In the genomic region with DNA sequence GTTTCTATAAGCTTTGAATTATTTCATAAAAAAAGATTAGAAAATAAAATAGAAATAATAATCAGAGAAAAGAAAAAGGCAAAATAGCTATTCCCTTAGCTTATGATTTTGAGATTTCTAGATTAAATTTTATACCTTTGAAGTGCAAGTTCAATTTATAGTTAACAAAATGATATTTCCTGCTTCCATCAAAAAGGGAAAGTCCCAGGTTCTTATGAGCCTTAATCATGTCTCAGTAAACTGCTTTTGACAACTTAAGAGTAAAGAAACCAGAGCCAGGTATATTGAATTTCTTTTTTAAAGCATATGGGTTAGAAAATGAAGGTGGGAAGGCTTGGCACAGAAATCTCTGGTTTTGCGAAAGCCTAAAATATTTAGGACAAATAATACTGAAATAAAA, we compare ENCODE assay signal across 25 mouse cellular contexts.
DNase-seq lines count a peak whose midpoint lies in the region; ATAC-seq lines count a peak whose summit lies in the region.
"Had no signal": no experiment of that assay in that cellular context is flagged by ENCODE, and none has a peak within 500 bp of the region (broad histone marks: within the 10 kb centered on the region; RNA-seq: fewer than 3 reads in every experiment).

No protein-coding gene starts in this region.

- ATAC-seq in embryonic facial prominence, embryonic 11.5 days (replicated peaks; ENCODE audit: insufficient number of reproducible peaks, low FRiP score, low TSS enrichment, low read depth), result no peak
- no peak for ATAC-seq in hindbrain, embryonic 13.5 days (ENCODE audit: low FRiP score)
- no peak for ATAC-seq in kidney, embryonic 14.5 days (ENCODE audit: low FRiP score, low TSS enrichment)
- ATAC-seq: forebrain, embryonic 15.5 days; forebrain, postnatal 0 days had no signal

- no peaks in the 10 kb centered on the region for H3K9me3 ChIP-seq in embryonic facial prominence, embryonic 11.5 days (replicated peaks; ENCODE audit: control insufficient read depth, low read length)
- no peaks in the 10 kb centered on the region for H3K9me3 ChIP-seq in embryonic facial prominence, embryonic 10.5 days
- no peaks in the 10 kb centered on the region for H3K9me3 ChIP-seq in midbrain, embryonic 10.5 days (replicated peaks)
- H3K9me3 ChIP-seq in hindbrain, embryonic 13.5 days, result no peaks in the 10 kb centered on the region
- no peaks in the 10 kb centered on the region for H3K9me3 ChIP-seq in kidney, embryonic 14.5 days (ENCODE audit: control insufficient read depth, low read length)
- H3K9me3 ChIP-seq: embryonic facial prominence, embryonic 13.5 days; forebrain, embryonic 10.5 days; forebrain, embryonic 12.5 days; forebrain, embryonic 15.5 days; G1E had no signal

- DNase-seq in embryonic facial prominence, embryonic 11.5 days (ENCODE audit: low spot score), result peak; percentile 42
- no peak for DNase-seq in embryonic facial prominence, embryonic 10.5 days (ENCODE audit: low spot score)
- peak; percentile 9 for DNase-seq in Muller cell, postnatal 12 days (ENCODE audit: inconsistent ontology term)
- peak; percentile 47 for DNase-seq in fibroblast of lung, adult 2 months (ENCODE audit: low read depth)
- no peak for DNase-seq in midbrain, embryonic 10.5 days (ENCODE audit: low spot score)
- DNase-seq: adrenal gland, adult 2 months; adrenal gland, postnatal 10 days; adrenal gland, postnatal 25 days; B cell, adult 2 months; cerebellum, adult 11 months; cerebellum, adult 18-20 months; cerebellum, adult 8-10 months; cerebellum, adult 9-11 months; cerebellum, postnatal 14 days; cerebellum, postnatal 36 days; embryo, embryonic 11 days; forebrain, postnatal 0 days had no signal

- no peaks in the 10 kb centered on the region for H3K27me3 ChIP-seq in embryonic facial prominence, embryonic 11.5 days (ENCODE audit: control insufficient read depth, insufficient read depth, low read length)
- H3K27me3 ChIP-seq in embryonic facial prominence, embryonic 10.5 days (replicated peaks; ENCODE audit: low read depth, poor library complexity, severe bottlenecking), result no peaks in the 10 kb centered on the region
- H3K27me3 ChIP-seq in midbrain, embryonic 10.5 days (ENCODE audit: low read depth, poor library complexity, severe bottlenecking), result no peaks in the 10 kb centered on the region
- H3K27me3 ChIP-seq in hindbrain, embryonic 13.5 days, result no peaks in the 10 kb centered on the region
- H3K27me3 ChIP-seq in kidney, embryonic 14.5 days (ENCODE audit: control insufficient read depth, insufficient read depth, low read length), result no peaks in the 10 kb centered on the region
- H3K27me3 ChIP-seq: CH12.LX; embryonic facial prominence, embryonic 13.5 days; forebrain, embryonic 12.5 days; forebrain, embryonic 15.5 days had no signal

- no peak overlapping the region for H3K27ac ChIP-seq in embryonic facial prominence, embryonic 11.5 days (replicated peaks; ENCODE audit: low read depth, low read length)
- no peak overlapping the region for H3K27ac ChIP-seq in embryonic facial prominence, embryonic 10.5 days (replicated peaks)
- no peak overlapping the region for H3K27ac ChIP-seq in midbrain, embryonic 10.5 days (replicated peaks)
- no peak overlapping the region for H3K27ac ChIP-seq in hindbrain, embryonic 13.5 days
- no peak overlapping the region for H3K27ac ChIP-seq in kidney, embryonic 14.5 days (ENCODE audit: low read depth, low read length)
- H3K27ac ChIP-seq: embryonic facial prominence, embryonic 13.5 days; forebrain, embryonic 10.5 days; forebrain, embryonic 12.5 days; forebrain, embryonic 15.5 days had no signal

- WGBS in embryonic facial prominence, embryonic 11.5 days, result 70% methylated on average over 1 of the region's 1 CpGs
- 82% methylated on average over 1 of the region's 1 CpGs for WGBS in embryonic facial prominence, embryonic 10.5 days
- 97% methylated on average over 1 of the region's 1 CpGs for WGBS in midbrain, embryonic 10.5 days
- WGBS in hindbrain, embryonic 13.5 days, result 96% methylated on average over 1 of the region's 1 CpGs
- 94% methylated on average over 1 of the region's 1 CpGs for WGBS in kidney, embryonic 14.5 days

- H3K4me2 ChIP-seq in embryonic facial prominence, embryonic 11.5 days (ENCODE audit: low read depth, low read length), result no peak overlapping the region
- no peak overlapping the region for H3K4me2 ChIP-seq in hindbrain, embryonic 13.5 days
- no peak overlapping the region for H3K4me2 ChIP-seq in kidney, embryonic 14.5 days (replicated peaks; ENCODE audit: low read depth, low read length)
- H3K4me2 ChIP-seq: embryonic facial prominence, embryonic 13.5 days; forebrain, embryonic 12.5 days; forebrain, embryonic 15.5 days had no signal

- no peak overlapping the region for H3K9ac ChIP-seq in embryonic facial prominence, embryonic 11.5 days (replicated peaks; ENCODE audit: low read length)
- no peak overlapping the region for H3K9ac ChIP-seq in hindbrain, embryonic 13.5 days
- H3K9ac ChIP-seq in kidney, embryonic 14.5 days (ENCODE audit: low read depth, low read length), result no peak overlapping the region
- H3K9ac ChIP-seq: embryonic facial prominence, embryonic 13.5 days; forebrain, embryonic 12.5 days; forebrain, embryonic 15.5 days; forebrain, postnatal 0 days had no signal

- H3K36me3 ChIP-seq in embryonic facial prominence, embryonic 11.5 days (replicated peaks; ENCODE audit: control insufficient read depth, insufficient read depth, low read depth, low read length), result no peaks in the 10 kb centered on the region
- no peaks in the 10 kb centered on the region for H3K36me3 ChIP-seq in embryonic facial prominence, embryonic 10.5 days (replicated peaks)
- H3K36me3 ChIP-seq in midbrain, embryonic 10.5 days, result no peaks in the 10 kb centered on the region
- H3K36me3 ChIP-seq in hindbrain, embryonic 13.5 days, result no peaks in the 10 kb centered on the region
- no peaks in the 10 kb centered on the region for H3K36me3 ChIP-seq in kidney, embryonic 14.5 days (ENCODE audit: control insufficient read depth, insufficient read depth, low read length)
- H3K36me3 ChIP-seq: embryonic facial prominence, embryonic 13.5 days; forebrain, embryonic 10.5 days; forebrain, embryonic 12.5 days; forebrain, embryonic 15.5 days; G1E had no signal

- H3K4me1 ChIP-seq in embryonic facial prominence, embryonic 11.5 days (ENCODE audit: control insufficient read depth, insufficient read depth, low read length), result no peaks in the 10 kb centered on the region
- no peaks in the 10 kb centered on the region for H3K4me1 ChIP-seq in embryonic facial prominence, embryonic 10.5 days
- no peaks in the 10 kb centered on the region for H3K4me1 ChIP-seq in midbrain, embryonic 10.5 days
- no peaks in the 10 kb centered on the region for H3K4me1 ChIP-seq in hindbrain, embryonic 13.5 days (replicated peaks)
- no peaks in the 10 kb centered on the region for H3K4me1 ChIP-seq in kidney, embryonic 14.5 days (ENCODE audit: control insufficient read depth, insufficient read depth, low read length)
- H3K4me1 ChIP-seq: embryonic facial prominence, embryonic 13.5 days; forebrain, embryonic 10.5 days; forebrain, embryonic 12.5 days; forebrain, embryonic 15.5 days had no signal

- no peak overlapping the region for H3K4me3 ChIP-seq in embryonic facial prominence, embryonic 11.5 days (ENCODE audit: low read depth, low read length)
- H3K4me3 ChIP-seq in embryonic facial prominence, embryonic 10.5 days, result no peak overlapping the region
- no peak overlapping the region for H3K4me3 ChIP-seq in midbrain, embryonic 10.5 days
- H3K4me3 ChIP-seq in hindbrain, embryonic 13.5 days, result no peak overlapping the region
- no peak overlapping the region for H3K4me3 ChIP-seq in kidney, embryonic 14.5 days (ENCODE audit: low read length)
- H3K4me3 ChIP-seq: embryonic facial prominence, embryonic 13.5 days; forebrain, embryonic 10.5 days; forebrain, embryonic 12.5 days; forebrain, embryonic 15.5 days had no signal

Comparison
In these comparisons a context has a peak if more than half of its experiments do, and no peak if none do; other contexts are left out.
1. DNase-seq: peak in embryonic facial prominence, embryonic 11.5 days (single experiment), Muller cell, postnatal 12 days (single experiment) and fibroblast of lung, adult 2 months (single experiment); none in embryonic facial prominence, embryonic 10.5 days (single experiment) and midbrain, embryonic 10.5 days (single experiment).